Mouse (Mus musculus): ENCODE data around the gene Ptgs1.

DNA sequence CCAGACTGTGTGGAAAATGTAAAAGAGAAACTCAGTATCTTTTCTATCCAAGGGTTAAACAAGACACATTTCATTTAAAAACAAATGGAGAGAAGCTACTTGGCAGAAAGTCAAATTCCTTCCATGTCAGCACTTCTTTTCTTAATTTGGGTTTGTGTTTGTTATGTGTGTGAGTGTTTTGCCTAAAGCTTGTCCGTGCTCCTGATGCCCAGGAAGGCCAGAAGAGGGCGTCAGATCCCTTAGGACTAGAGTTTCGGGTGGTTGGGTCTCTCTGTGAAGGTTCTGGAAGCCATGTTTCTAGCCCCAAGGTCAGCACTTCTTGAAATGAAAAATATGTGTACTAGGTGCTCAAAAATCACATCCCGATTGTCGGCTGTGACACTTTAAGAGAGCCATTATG, 15.8 kb upstream of the Ptgs1 start:
- TF ChIP-seq TAL1 (conservative IDR thresholded peaks at IDR 0.05; ENCODE audit: low read depth, low read length): no peak
- no peak for TF ChIP-seq CTCF (IDR thresholded peaks at IDR 0.05; ENCODE audit: low read depth, low read length)
